Mouse (Mus musculus): ENCODE results near the gene Sgpl1. TPM values are rescaled to one million over a fixed set of nuclear protein-coding genes. Genes with fewer than 3 reads are reported as not detected.

Gene Sgpl1
- total and polyA plus RNA-seq, 2 experiments = 39.9 to 43.7 TPM

DNA sequence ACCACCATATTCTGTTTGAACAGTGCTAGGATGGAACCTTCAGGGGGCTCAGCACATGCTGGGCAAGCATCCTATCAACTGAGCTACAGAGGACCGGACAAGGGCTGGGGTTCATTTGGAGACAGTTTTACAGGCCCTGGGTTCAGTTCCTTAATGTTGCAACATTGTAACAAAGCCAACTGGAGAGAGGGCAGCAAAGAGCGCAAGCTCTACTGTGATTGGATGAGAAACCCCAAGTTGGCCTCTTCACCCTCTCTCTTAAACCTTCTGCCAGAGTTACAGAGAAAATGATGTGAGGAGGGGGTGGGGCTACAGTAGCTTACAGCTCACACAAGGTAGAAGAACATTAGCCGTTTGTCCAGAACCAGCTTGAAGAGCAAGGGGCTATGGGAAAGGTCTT, 39.5 kb upstream of the Sgpl1 start:
- no peaks in the 10 kb centered on the region for H3K4me1 ChIP-seq (ENCODE audit: control insufficient read depth, insufficient read depth, low read length)
- TF ChIP-seq CTCF (IDR thresholded peaks at IDR 0.05; ENCODE audit: low read depth, low read length) = no peak
- no peak for TF ChIP-seq POLR2A (IDR thresholded peaks at IDR 0.05; ENCODE audit: extremely low read depth, insufficient read depth, low read length)
- H3K27ac ChIP-seq (replicated peaks; ENCODE audit: insufficient read depth, low read depth, low read length) = no peak overlapping the region
- WGBS = 77% methylated on average over 3 of the region's 3 CpGs
- H3K9ac ChIP-seq (ENCODE audit: low read depth, low read length) = no peak overlapping the region
- H3K27me3 ChIP-seq (ENCODE audit: control insufficient read depth, insufficient read depth, low read length) = no peaks in the 10 kb centered on the region
- H3K36me3 ChIP-seq (ENCODE audit: control insufficient read depth, insufficient read depth, low read length) = no peaks in the 10 kb centered on the region
- DNase-seq (ENCODE audit: extremely low read depth, low read depth, low spot score) = no peak
- H3K79me2 ChIP-seq (ENCODE audit: control insufficient read depth, insufficient read depth, low read length) = no peaks in the 10 kb centered on the region
- no peak overlapping the region for H3K4me3 ChIP-seq (ENCODE audit: insufficient read depth, low read depth, low read length)

DNA sequence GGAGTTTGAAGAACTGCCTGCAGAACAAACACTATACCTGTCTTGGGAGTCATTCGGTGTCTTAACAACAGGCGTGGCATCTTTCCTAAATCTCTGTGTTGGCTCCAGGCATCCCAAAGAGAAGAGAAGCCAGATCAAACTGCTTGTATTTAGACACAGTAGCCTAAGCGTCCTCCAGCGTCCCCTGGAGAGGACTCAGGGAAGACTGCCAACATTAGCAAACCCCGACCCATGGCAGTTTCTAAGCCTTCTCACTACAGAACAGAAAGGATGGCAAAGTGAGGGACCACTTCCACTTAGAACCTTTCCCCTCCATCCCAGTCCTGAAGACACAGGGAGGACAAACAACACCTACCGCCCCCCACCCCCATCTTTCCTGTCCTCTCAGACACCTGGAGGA, 32.4 kb upstream of the Sgpl1 start:
- no peak overlapping the region for H3K27ac ChIP-seq (replicated peaks; ENCODE audit: insufficient read depth, low read depth, low read length)
- no peak overlapping the region for H3K9ac ChIP-seq (ENCODE audit: low read depth, low read length)
- no peaks in the 10 kb centered on the region for H3K36me3 ChIP-seq (ENCODE audit: control insufficient read depth, insufficient read depth, low read length)
- no peaks in the 10 kb centered on the region for H3K27me3 ChIP-seq (ENCODE audit: control insufficient read depth, insufficient read depth, low read length)
- 77% methylated on average over 6 of the region's 6 CpGs for WGBS
- no peaks in the 10 kb centered on the region for H3K79me2 ChIP-seq (ENCODE audit: control insufficient read depth, insufficient read depth, low read length)
- H3K4me1 ChIP-seq (ENCODE audit: control insufficient read depth, insufficient read depth, low read length) = no peaks in the 10 kb centered on the region
- H3K4me3 ChIP-seq (ENCODE audit: insufficient read depth, low read depth, low read length) = no peak overlapping the region
- TF ChIP-seq POLR2A (IDR thresholded peaks at IDR 0.05; ENCODE audit: extremely low read depth, insufficient read depth, low read length) (no peak), CTCF (IDR thresholded peaks at IDR 0.05; ENCODE audit: low read depth, low read length) (no peak)
- DNase-seq (ENCODE audit: extremely low read depth, low read depth, low spot score) = no peak

DNA sequence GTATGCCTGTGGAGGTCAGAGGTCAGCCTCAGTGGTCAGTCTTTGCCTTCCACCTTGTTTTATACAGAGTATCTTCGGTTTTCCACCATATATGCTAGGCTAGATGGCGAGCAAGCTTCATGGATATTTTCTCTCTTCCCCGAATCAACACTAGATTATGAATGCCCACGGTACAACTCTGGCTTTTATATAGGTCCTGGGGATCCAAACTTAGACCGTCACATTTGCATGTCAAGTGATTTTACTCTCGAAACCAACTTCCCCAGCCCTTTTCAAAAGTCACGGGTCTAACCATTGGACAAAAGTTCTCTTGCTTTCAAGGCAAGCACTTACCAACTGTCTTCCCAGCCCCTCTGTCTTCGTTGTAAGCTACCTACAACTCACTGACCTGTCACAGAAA, 31.2 kb upstream of the Sgpl1 start:
- H3K27me3 ChIP-seq (ENCODE audit: control insufficient read depth, insufficient read depth, low read length) = no peaks in the 10 kb centered on the region
- WGBS = 90% methylated on average over 8 of the region's 8 CpGs
- no peak for DNase-seq (ENCODE audit: extremely low read depth, low read depth, low spot score)
- no peaks in the 10 kb centered on the region for H3K4me1 ChIP-seq (ENCODE audit: control insufficient read depth, insufficient read depth, low read length)
- H3K27ac ChIP-seq (replicated peaks; ENCODE audit: insufficient read depth, low read depth, low read length) = no peak overlapping the region
- no peaks in the 10 kb centered on the region for H3K79me2 ChIP-seq (ENCODE audit: control insufficient read depth, insufficient read depth, low read length)
- H3K4me3 ChIP-seq (ENCODE audit: insufficient read depth, low read depth, low read length) = no peak overlapping the region
- no peak for TF ChIP-seq POLR2A (IDR thresholded peaks at IDR 0.05; ENCODE audit: extremely low read depth, insufficient read depth, low read length)
- TF ChIP-seq CTCF (IDR thresholded peaks at IDR 0.05; ENCODE audit: low read depth, low read length) = no peak
- H3K9ac ChIP-seq (ENCODE audit: low read depth, low read length) = no peak overlapping the region
- no peaks in the 10 kb centered on the region for H3K36me3 ChIP-seq (ENCODE audit: control insufficient read depth, insufficient read depth, low read length)

DNA sequence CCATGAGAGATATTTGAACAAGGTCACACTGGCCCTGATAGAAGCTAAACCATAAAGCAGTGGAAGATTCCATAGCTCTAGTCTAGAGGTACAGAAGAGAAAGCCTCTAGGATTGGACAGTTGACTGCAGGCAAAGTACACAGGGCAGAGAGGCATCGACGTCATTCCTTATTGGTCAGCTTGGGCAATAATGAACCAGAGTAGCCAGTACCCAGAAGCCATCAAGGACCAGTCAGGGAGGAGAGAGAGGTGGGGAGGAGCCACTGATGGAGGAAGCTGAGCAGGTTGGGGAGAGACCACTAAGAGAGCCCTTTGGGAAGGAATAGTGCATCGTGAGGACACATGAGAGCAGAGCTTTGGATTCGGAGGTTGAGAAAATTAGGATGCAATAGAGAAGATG, 30.2 kb upstream of the Sgpl1 start:
- H3K4me3 ChIP-seq (ENCODE audit: insufficient read depth, low read depth, low read length) = no peak overlapping the region
- 81% methylated on average over 4 of the region's 4 CpGs for WGBS
- H3K79me2 ChIP-seq (ENCODE audit: control insufficient read depth, insufficient read depth, low read length) = no peaks in the 10 kb centered on the region
- DNase-seq (ENCODE audit: extremely low read depth, low read depth, low spot score) = no peak
- no peaks in the 10 kb centered on the region for H3K36me3 ChIP-seq (ENCODE audit: control insufficient read depth, insufficient read depth, low read length)
- TF ChIP-seq CTCF (IDR thresholded peaks at IDR 0.05; ENCODE audit: low read depth, low read length) (no peak), POLR2A (IDR thresholded peaks at IDR 0.05; ENCODE audit: extremely low read depth, insufficient read depth, low read length) (no peak)
- H3K4me1 ChIP-seq (ENCODE audit: control insufficient read depth, insufficient read depth, low read length) = no peaks in the 10 kb centered on the region
- no peak overlapping the region for H3K27ac ChIP-seq (replicated peaks; ENCODE audit: insufficient read depth, low read depth, low read length)
- no peak overlapping the region for H3K9ac ChIP-seq (ENCODE audit: low read depth, low read length)
- H3K27me3 ChIP-seq (ENCODE audit: control insufficient read depth, insufficient read depth, low read length) = no peaks in the 10 kb centered on the region

DNA sequence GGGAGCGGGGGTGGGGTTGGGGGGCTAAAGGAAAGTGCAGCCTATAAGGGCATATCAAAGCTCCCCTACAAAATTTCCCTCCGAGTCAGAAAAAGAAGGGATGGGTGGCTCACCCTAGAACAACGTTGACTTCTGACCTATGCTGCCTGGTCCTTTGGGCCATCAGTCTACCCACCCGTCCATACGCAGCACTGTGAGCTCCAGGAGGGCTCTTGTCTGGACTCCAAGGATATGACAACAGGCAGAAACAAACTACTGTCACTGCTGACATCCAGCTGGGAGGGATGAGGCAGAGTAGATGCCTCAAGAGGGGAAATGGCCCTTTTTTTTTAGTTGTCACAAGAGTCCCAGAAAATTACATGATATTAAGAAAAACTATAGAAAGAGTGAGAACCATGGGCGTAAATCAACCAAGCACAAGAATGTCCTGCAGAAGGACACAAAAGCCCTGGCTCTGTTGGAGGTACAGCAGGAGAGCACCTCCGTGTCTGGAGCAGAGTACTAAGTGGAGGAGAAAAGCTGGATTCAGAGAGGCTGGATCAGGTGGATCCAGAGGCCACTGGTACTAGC, 28.8 kb upstream of the Sgpl1 start:
- H3K4me1 ChIP-seq (ENCODE audit: control insufficient read depth, insufficient read depth, low read length) = no peaks in the 10 kb centered on the region
- H3K9ac ChIP-seq (ENCODE audit: low read depth, low read length) = no peak overlapping the region
- no peaks in the 10 kb centered on the region for H3K36me3 ChIP-seq (ENCODE audit: control insufficient read depth, insufficient read depth, low read length)
- no peaks in the 10 kb centered on the region for H3K27me3 ChIP-seq (ENCODE audit: control insufficient read depth, insufficient read depth, low read length)
- no peaks in the 10 kb centered on the region for H3K79me2 ChIP-seq (ENCODE audit: control insufficient read depth, insufficient read depth, low read length)
- 63% methylated on average over 7 of the region's 7 CpGs for WGBS
- DNase-seq (ENCODE audit: extremely low read depth, low read depth, low spot score) = no peak
- H3K4me3 ChIP-seq (ENCODE audit: insufficient read depth, low read depth, low read length) = no peak overlapping the region
- no peak for TF ChIP-seq POLR2A (IDR thresholded peaks at IDR 0.05; ENCODE audit: extremely low read depth, insufficient read depth, low read length)
- no peak for TF ChIP-seq CTCF (IDR thresholded peaks at IDR 0.05; ENCODE audit: low read depth, low read length)
- no peak overlapping the region for H3K27ac ChIP-seq (replicated peaks; ENCODE audit: insufficient read depth, low read depth, low read length)

DNA sequence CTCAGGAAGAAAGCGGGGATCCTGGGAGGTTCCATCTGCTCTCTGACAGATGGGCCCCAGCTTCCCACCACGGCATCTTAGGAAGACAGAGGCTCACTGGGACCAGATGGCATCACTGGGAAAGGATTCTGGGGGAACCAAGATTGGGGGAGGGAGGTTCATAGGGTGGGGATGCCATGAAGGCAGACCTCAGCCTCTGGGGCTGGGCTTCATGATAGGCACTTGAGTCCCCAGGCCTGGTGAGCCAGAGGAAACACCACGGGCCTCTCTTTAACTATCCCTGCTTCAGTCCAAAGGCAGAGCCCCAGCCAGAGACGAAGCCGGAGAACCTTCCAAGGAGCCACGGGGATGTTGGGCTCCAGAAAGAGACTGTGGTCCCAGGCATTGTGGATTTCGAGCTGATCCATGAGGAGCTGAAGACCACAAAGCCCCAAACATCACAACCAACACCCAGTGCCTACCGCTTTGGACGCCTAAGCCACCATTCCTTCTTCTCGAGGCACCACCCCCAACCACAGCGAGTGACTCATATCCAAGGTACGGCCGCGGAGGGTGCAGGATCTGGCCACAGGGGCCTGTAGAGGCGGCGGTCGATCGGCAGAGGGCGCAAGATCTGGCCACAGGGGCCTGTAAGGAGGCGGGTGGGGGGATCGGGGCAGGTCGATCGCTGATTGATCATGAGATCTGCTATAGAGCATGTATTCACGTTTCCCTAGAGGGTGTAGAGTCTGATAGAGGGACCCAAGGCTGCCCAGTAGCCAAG, 28.1 kb upstream of the Sgpl1 start:
- TF ChIP-seq CTCF (IDR thresholded peaks at IDR 0.05; ENCODE audit: low read depth, low read length) = peak; percentile 46
- TF ChIP-seq POLR2A (IDR thresholded peaks at IDR 0.05; ENCODE audit: extremely low read depth, insufficient read depth, low read length) = no peak
- Histone ChIP-seq H3K27me3 (ENCODE audit: control insufficient read depth, insufficient read depth, low read length) (no peaks in the 10 kb centered on the region), H3K4me3 (ENCODE audit: insufficient read depth, low read depth, low read length) (no peak overlapping the region), H3K27ac (replicated peaks; ENCODE audit: insufficient read depth, low read depth, low read length) (no peak overlapping the region), H3K9ac (ENCODE audit: low read depth, low read length) (no peak overlapping the region), H3K4me1 (ENCODE audit: control insufficient read depth, insufficient read depth, low read length) (no peaks in the 10 kb centered on the region), H3K79me2 (ENCODE audit: control insufficient read depth, insufficient read depth, low read length) (no peaks in the 10 kb centered on the region), H3K36me3 (ENCODE audit: control insufficient read depth, insufficient read depth, low read length) (no peaks in the 10 kb centered on the region)
- 15% methylated on average over 24 of the region's 24 CpGs for WGBS
- no peak for DNase-seq (ENCODE audit: extremely low read depth, low read depth, low spot score)

Data from liver, adult 2 months (tissue).